Mouse (Mus musculus): ENCODE measurements at regions not wholly inside any gene's neighbourhood (a gene's known extent, or its start where the extent isn't known, plus 50 kb on each side); places are given as distances from the start of the nearest gene placed in this dataset.

DNA sequence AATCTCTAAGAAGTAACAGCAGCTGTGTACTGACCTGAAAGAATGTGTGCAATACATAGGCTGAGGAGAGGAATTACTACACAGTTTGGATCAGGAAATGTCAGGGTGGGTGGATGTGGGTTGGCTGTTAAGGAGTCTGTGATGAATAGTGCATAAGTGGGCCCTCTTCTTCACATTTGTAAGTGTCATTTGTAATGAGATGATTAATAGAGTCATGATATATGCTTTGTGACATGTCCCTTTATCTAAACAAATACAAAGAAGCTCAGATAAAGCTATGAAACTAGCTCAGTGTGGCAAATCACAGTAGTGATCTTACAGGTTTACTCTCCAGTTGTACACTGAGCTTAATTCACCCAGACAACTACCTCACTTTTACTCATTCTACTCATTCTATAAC lies 867.9 kb downstream of the Kcna4 start:
- H3K79me2 ChIP-seq (ENCODE audit: control insufficient read depth, insufficient read depth, low read length, poor library complexity) = no peaks in the 10 kb centered on the region
- no peaks in the 10 kb centered on the region for H3K4me1 ChIP-seq (ENCODE audit: control insufficient read depth in 1 of 2, insufficient read depth in 2 of 2, low read length in 2 of 2)
- no peak for TF ChIP-seq GATA1 (IDR thresholded peaks at IDR 0.05; ENCODE audit: low read depth, low read length)
- no peak for TF ChIP-seq HCFC1 (IDR thresholded peaks at IDR 0.05; ENCODE audit: low read depth, low read length)
- no peak for TF ChIP-seq NELFE (IDR thresholded peaks at IDR 0.05; ENCODE audit: low read depth, low read length)
- no peak for TF ChIP-seq ETS1 (IDR thresholded peaks at IDR 0.05; ENCODE audit: low read depth, low read length)
- no peak for TF ChIP-seq EP300 (IDR thresholded peaks at IDR 0.05; ENCODE audit: low read depth in 1 of 2, low read length in 2 of 2)
- no peak for TF ChIP-seq MEF2A (IDR thresholded peaks at IDR 0.05; ENCODE audit: extremely low read depth, insufficient replicate concordance, low read depth, low read length, poor library complexity, severe bottlenecking)
- TF ChIP-seq TAL1 (IDR thresholded peaks at IDR 0.05; ENCODE audit: low read length) = no peak
- H3K36me3 ChIP-seq (ENCODE audit: control insufficient read depth in 1 of 2, insufficient read depth in 2 of 2, low read length in 2 of 2) = no peaks in the 10 kb centered on the region
- no peak overlapping the region for H3K9ac ChIP-seq (ENCODE audit: control insufficient read depth, low read depth, low read length, poor library complexity, severe bottlenecking)
- no peaks in the 10 kb centered on the region for H3K9me3 ChIP-seq (replicated peaks; ENCODE audit: insufficient read depth, low read length)
- no peaks in the 10 kb centered on the region for H3K27me3 ChIP-seq (ENCODE audit: control insufficient read depth in 1 of 2, insufficient read depth in 2 of 2, low read length in 2 of 2)
- H3K27ac ChIP-seq (ENCODE audit: control insufficient read depth, low read depth, low read length) = no peak overlapping the region
- no peak for DNase-seq (ENCODE audit: low read depth, low spot score)
- no peak overlapping the region for H3K4me3 ChIP-seq (ENCODE audit: control insufficient read depth in 1 of 2, insufficient read depth in 1 of 2, low read depth in 2 of 2, low read length in 2 of 2)

DNA sequence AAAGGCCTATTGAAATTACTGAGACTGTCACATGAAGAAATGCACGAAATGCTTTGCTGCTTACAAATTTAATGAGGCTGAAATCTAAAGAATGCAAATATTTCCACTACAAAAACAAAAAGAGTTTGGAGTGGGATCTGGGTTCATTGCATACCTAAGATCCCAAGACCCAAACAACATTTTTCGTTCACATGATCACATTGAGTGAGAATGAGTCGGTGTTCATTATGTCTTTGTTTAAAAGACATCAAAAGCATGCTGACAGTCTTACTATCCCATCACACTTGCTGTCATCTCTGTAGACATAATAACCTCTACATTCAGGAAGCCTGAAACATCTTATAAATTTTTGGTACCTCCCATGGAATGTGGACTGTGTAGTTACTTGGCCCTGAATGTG lies 870.4 kb downstream of the Kcna4 start:
- H3K27me3 ChIP-seq (ENCODE audit: control insufficient read depth in 1 of 2, insufficient read depth in 2 of 2, low read length in 2 of 2) = no peaks in the 10 kb centered on the region
- no peaks in the 10 kb centered on the region for H3K9me3 ChIP-seq (replicated peaks; ENCODE audit: insufficient read depth, low read length)
- no peaks in the 10 kb centered on the region for H3K4me1 ChIP-seq (ENCODE audit: control insufficient read depth in 1 of 2, insufficient read depth in 2 of 2, low read length in 2 of 2)
- no peak overlapping the region for H3K9ac ChIP-seq (ENCODE audit: control insufficient read depth, low read depth, low read length, poor library complexity, severe bottlenecking)
- H3K27ac ChIP-seq (ENCODE audit: control insufficient read depth, low read depth, low read length) = no peak overlapping the region
- H3K4me3 ChIP-seq (ENCODE audit: control insufficient read depth in 1 of 2, insufficient read depth in 1 of 2, low read depth in 2 of 2, low read length in 2 of 2) = no peak overlapping the region
- H3K79me2 ChIP-seq (ENCODE audit: control insufficient read depth, insufficient read depth, low read length, poor library complexity) = no peaks in the 10 kb centered on the region
- no peak for TF ChIP-seq RCOR1 (IDR thresholded peaks at IDR 0.05; ENCODE audit: low read depth, low read length)
- TF ChIP-seq SIN3A (IDR thresholded peaks at IDR 0.05; ENCODE audit: low read length) = no peak
- no peak for TF ChIP-seq NRF1 (IDR thresholded peaks at IDR 0.05; ENCODE audit: insufficient read depth, low read depth, low read length, poor library complexity, severe bottlenecking)
- TF ChIP-seq UBTF (IDR thresholded peaks at IDR 0.05; ENCODE audit: borderline replicate concordance, insufficient read depth, low read depth, low read length) = no peak
- TF ChIP-seq POLR2AphosphoS2 (IDR thresholded peaks at IDR 0.05; ENCODE audit: low read length) = no peak
- TF ChIP-seq MAFK (IDR thresholded peaks at IDR 0.05; ENCODE audit: borderline replicate concordance, low read depth, low read length) = no peak
- no peak for TF ChIP-seq GATA1 (IDR thresholded peaks at IDR 0.05; ENCODE audit: low read depth, low read length)
- TF ChIP-seq MEF2A (IDR thresholded peaks at IDR 0.05; ENCODE audit: extremely low read depth, insufficient replicate concordance, low read depth, low read length, poor library complexity, severe bottlenecking) = no peak
- no peak for TF ChIP-seq EP300 (IDR thresholded peaks at IDR 0.05; ENCODE audit: low read depth in 1 of 2, low read length in 2 of 2)
- DNase-seq (ENCODE audit: low read depth, low spot score) = no peak
- H3K36me3 ChIP-seq (ENCODE audit: control insufficient read depth in 1 of 2, insufficient read depth in 2 of 2, low read length in 2 of 2) = no peaks in the 10 kb centered on the region

DNA sequence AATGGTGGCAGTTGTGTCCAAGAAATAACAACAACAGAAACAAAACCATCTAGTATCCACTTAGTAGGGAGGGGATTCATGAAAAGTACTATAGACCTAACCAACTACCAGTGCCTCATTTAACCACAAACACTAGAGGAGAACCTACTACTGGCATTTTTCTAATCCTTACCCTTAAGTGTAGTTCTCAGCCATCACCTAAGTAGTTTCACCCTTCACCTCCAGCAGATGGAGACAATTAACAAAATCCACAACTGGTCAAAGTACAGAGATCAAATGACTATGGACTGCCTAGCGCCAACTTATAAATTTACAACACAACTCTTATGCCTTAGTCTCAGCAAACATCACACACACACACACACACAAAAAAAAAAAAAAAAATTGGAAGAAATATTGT lies 874.6 kb downstream of the Kcna4 start:
- no peaks in the 10 kb centered on the region for H3K4me1 ChIP-seq (ENCODE audit: control insufficient read depth in 1 of 2, insufficient read depth in 2 of 2, low read length in 2 of 2)
- no peaks in the 10 kb centered on the region for H3K79me2 ChIP-seq (ENCODE audit: control insufficient read depth, insufficient read depth, low read length, poor library complexity)
- H3K27ac ChIP-seq (ENCODE audit: control insufficient read depth, low read depth, low read length) = no peak overlapping the region
- no peaks in the 10 kb centered on the region for H3K27me3 ChIP-seq (ENCODE audit: control insufficient read depth in 1 of 2, insufficient read depth in 2 of 2, low read length in 2 of 2)
- no peaks in the 10 kb centered on the region for H3K9me3 ChIP-seq (replicated peaks; ENCODE audit: insufficient read depth, low read length)
- no peaks in the 10 kb centered on the region for H3K36me3 ChIP-seq (ENCODE audit: control insufficient read depth in 1 of 2, insufficient read depth in 2 of 2, low read length in 2 of 2)
- no peak overlapping the region for H3K4me3 ChIP-seq (ENCODE audit: control insufficient read depth in 1 of 2, insufficient read depth in 1 of 2, low read depth in 2 of 2, low read length in 2 of 2)
- DNase-seq (ENCODE audit: low read depth, low spot score) = no peak
- H3K9ac ChIP-seq (ENCODE audit: control insufficient read depth, low read depth, low read length, poor library complexity, severe bottlenecking) = no peak overlapping the region
- TF ChIP-seq TBP (IDR thresholded peaks at IDR 0.05; ENCODE audit: low read depth, low read length) (no peak), KAT2A (conservative IDR thresholded peaks at IDR 0.05; ENCODE audit: low read depth, low read length) (no peak), HCFC1 (IDR thresholded peaks at IDR 0.05; ENCODE audit: low read depth, low read length) (no peak), UBTF (IDR thresholded peaks at IDR 0.05; ENCODE audit: borderline replicate concordance, insufficient read depth, low read depth, low read length) (no peak), ZMIZ1 (IDR thresholded peaks at IDR 0.05; ENCODE audit: low read depth, low read length) (no peak), USF2 (IDR thresholded peaks at IDR 0.05; ENCODE audit: borderline replicate concordance in 1 of 2, insufficient read depth in 1 of 2, low read depth in 1 of 2, low read length in 2 of 2) (no peak), ZC3H11A (IDR thresholded peaks at IDR 0.05; ENCODE audit: low read depth, low read length) (no peak), MYC (IDR thresholded peaks at IDR 0.05; ENCODE audit: low read depth, low read length) (no peak), SMC3 (IDR thresholded peaks at IDR 0.05; ENCODE audit: low read depth, low read length) (no peak), CHD1 (IDR thresholded peaks at IDR 0.05; ENCODE audit: low read depth, low read length) (no peak), TCF12 (IDR thresholded peaks at IDR 0.05; ENCODE audit: low read depth, low read length) (no peak), JUND (IDR thresholded peaks at IDR 0.05; ENCODE audit: low read depth, low read length) (no peak), ZNF384 (IDR thresholded peaks at IDR 0.05; ENCODE audit: low read depth, low read length) (no peak), GABPA (IDR thresholded peaks at IDR 0.05; ENCODE audit: low read depth, low read length) (no peak), EP300 (IDR thresholded peaks at IDR 0.05; ENCODE audit: low read depth in 1 of 2, low read length in 2 of 2) (no peak), GATA1 (IDR thresholded peaks at IDR 0.05; ENCODE audit: low read depth, low read length) (no peak)
